Mouse (Mus musculus) lung, postnatal 4 days (tissue): ENCODE measurements around the gene Ass1.
"Not testable (repeated sequence)": the region's sequence is repeated elsewhere in the genome, so short reads cannot be mapped to it uniquely, and the experiment has no call there.

Experiments
- DNase-seq, 2 experiments: peaks; one replicate each; pipeline ENCODE4 v3.0.0; 2021

Ass1 gene

GRCm38 (mm10) chr2:31538745-31539144 lies 68.7 kb downstream of the Ass1 start:
- no peak for DNase-seq

DNA sequence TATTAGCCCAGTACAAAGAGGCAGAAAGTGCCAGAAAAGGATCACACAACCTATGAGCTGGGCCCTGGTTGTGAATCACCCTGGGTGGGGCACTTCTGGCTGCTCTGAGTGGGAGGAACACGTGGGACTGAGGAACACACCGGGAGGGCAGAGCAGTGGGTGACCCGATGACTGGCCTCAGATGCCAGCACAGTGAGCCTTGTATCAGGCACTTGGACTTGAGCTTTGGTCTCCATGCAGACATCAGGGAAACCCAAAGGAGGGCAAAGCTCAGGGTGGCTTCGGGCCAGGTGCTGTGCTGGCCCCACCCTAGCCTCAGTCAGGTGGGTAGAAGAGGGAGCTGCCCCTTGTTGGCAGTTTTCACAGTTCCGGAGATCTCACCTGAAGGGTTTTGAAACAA lies 71.6 kb downstream of the Ass1 start:
- DNase-seq: peak; percentile 25 to 65

DNA sequence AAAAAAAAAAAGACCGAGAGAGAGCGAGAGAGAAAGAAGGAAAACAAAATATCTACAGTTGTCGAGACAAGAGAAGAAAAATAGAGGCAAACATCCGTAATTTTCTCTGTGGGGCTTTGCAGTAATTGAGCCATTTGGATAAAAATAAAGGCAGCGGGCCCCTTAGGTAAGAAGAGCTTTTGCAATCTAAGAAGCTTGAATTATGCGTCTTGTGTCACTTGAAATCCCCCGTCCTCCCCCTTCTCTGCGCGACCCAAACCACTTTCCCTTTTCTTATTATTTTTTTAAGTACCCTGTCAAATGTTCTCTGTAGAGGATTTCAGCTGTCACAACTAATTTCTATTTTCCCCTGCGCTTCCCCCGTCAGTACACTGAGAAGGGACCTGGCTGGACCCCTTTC lies 77.7 kb downstream of the Ass1 start:
- DNase-seq: no peak

- DNase-seq: no peak
Measured at GRCm38 (mm10) chr2:31550503-31550902, 80.5 kb downstream of the Ass1 start.

DNA sequence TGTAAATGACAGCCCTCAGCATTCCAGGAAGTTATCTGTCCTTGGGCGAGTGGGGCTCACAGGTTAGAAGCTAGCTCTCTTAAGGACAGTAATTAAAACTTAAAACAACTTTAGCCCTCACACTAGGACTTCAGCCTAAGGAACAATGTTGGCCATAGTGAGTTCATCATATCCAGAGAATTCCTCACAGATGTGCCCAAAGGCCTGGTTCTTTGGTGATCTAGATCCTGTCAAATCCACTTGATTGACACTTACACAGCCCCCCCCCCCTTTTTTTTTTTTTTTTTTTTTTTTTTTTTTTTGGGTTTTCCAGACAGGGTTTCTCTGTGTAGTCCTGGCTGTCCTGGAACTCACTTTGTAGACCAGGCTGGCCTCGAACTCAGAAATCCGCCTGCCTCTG lies 81.3 kb downstream of the Ass1 start:
- DNase-seq: not testable (repeated sequence)

DNA sequence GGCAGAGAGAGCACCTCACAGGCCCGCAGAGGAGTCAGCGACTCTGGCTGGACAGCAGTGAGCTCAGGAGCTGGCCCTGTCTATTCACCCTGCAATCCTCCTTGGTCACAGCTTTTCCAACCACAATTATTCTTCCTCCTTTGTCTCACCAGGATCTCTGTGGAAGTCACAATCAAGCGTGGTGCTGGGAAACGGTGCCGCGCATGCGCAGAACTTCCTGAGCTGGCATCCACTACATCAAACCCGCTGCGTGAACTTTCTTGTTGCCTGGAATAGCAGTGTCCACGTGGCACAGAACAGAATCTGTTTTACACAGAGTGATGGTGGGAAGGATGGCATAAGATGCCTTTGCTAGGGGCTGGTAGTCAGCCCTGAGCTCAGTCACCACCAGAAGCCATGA lies 82.0 kb downstream of the Ass1 start:
- DNase-seq: no peak

DNA sequence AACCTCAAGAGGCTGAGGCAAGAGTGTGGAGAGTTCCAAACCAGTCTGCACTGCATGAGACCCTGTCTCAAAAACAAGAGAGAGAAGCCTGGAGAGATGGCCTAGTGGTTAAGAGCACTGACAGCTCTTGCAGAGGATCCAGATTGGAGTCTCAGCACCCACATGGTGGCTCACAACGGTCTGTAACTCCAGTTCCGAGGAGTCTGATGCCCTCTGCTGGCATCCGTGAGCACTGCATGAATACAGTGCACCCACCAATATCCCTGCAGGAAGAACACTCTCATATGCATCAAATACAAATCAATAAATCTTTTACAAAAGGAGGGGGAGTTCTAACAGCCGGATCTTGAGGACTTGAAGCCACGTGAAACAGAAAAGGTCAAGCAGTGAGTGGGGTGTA lies 84.6 kb downstream of the Ass1 start:
- DNase-seq: no peak
